Mouse (Mus musculus) cortical plate, adult 2 months (tissue): ENCODE results near the gene Kpna4.

ENCODE experiments used
- CTCF ChIP-seq: fragments of 200-500 bp; IDR thresholded peaks from 2 replicates; pipeline ENCODE4 v1.5.1; 2011; ENCODE audit warnings: mild to moderate bottlenecking, control low read depth, low read length; ENCODE audit not compliant: insufficient read depth; ENCODE audit errors: extremely low read depth
- POLR2A ChIP-seq: fragments of 200-500 bp; IDR thresholded peaks from 2 replicates; pipeline ENCODE4 v1.6.1; 2011; ENCODE audit warnings: mild to moderate bottlenecking, low read length, control low read depth; ENCODE audit not compliant: insufficient read depth; ENCODE audit errors: extremely low read depth

GRCm38 (mm10) chr3:69140851-69141250 lies 13.9 kb upstream of the Kpna4 start:
- TF ChIP-seq CTCF: no peak
- no peak for TF ChIP-seq POLR2A
